In genomic region chr1:42763447-42763846, GRCm38 (mm10) we compare ENCODE assay signal across 16 mouse cellular contexts.
A peak's percentile ranks its signal among the peaks of the same experiment; 100 is the strongest.
DNase-seq lines count a peak whose midpoint lies in the region; ATAC-seq and TF ChIP-seq lines count a peak whose summit lies in the region.
"Had no signal": no experiment of that assay in that cellular context is flagged by ENCODE, and none has a peak within 500 bp of the region (broad histone marks: within the 10 kb centered on the region; RNA-seq: fewer than 3 reads in every experiment).

No protein-coding gene starts in this region.

- no peaks in the 10 kb centered on the region for H3K4me1 ChIP-seq in kidney, postnatal 0 days (replicated peaks; ENCODE audit: insufficient read depth, low read length)
- no peaks in the 10 kb centered on the region for H3K4me1 ChIP-seq in kidney, embryonic 15.5 days
- no peaks in the 10 kb centered on the region for H3K4me1 ChIP-seq in lung, embryonic 14.5 days (ENCODE audit: insufficient read depth)
- H3K4me1 ChIP-seq: embryonic facial prominence, embryonic 13.5 days; hindbrain, embryonic 10.5 days; intestine, embryonic 15.5 days had no signal

- DNase-seq in kidney, postnatal 0 days (ENCODE audit: low spot score): peak; percentile 34
- peak; percentile 27 to 29 for DNase-seq in heart, postnatal 10 days
- DNase-seq in lung, embryonic 14.5 days: peak; percentile 84
- no peak for DNase-seq in thymus, postnatal 36 days
- DNase-seq in left cerebral cortex, adult 18-20 months (ENCODE audit: low spot score in 2 of 2): no peak
- DNase-seq: cerebellum, postnatal 25 days; gastrocnemius, postnatal 25 days; kidney, postnatal 4 days; right cerebral cortex, postnatal 25 days had no signal

- intact Hi-C loops in heart, postnatal 10 days (cut with DNase I): no loop called here

- H3K9me3 ChIP-seq in kidney, postnatal 0 days (replicated peaks; ENCODE audit: low read length): no peaks in the 10 kb centered on the region
- H3K9me3 ChIP-seq in kidney, embryonic 15.5 days (replicated peaks): no peaks in the 10 kb centered on the region
- H3K9me3 ChIP-seq in lung, embryonic 14.5 days (ENCODE audit: low read depth, low read length): no peaks in the 10 kb centered on the region
- H3K9me3 ChIP-seq: embryonic facial prominence, embryonic 13.5 days; hindbrain, embryonic 10.5 days; intestine, embryonic 15.5 days had no signal

- H3K36me3 ChIP-seq in kidney, postnatal 0 days (ENCODE audit: insufficient read depth, low read length): no peaks in the 10 kb centered on the region
- H3K36me3 ChIP-seq in kidney, embryonic 15.5 days: no peaks in the 10 kb centered on the region
- no peaks in the 10 kb centered on the region for H3K36me3 ChIP-seq in lung, embryonic 14.5 days (ENCODE audit: insufficient read depth)
- H3K36me3 ChIP-seq: embryonic facial prominence, embryonic 13.5 days; hindbrain, embryonic 10.5 days; intestine, embryonic 15.5 days had no signal

- no peaks in the 10 kb centered on the region for H3K27me3 ChIP-seq in kidney, postnatal 0 days (ENCODE audit: insufficient read depth, low read length)
- no peaks in the 10 kb centered on the region for H3K27me3 ChIP-seq in kidney, embryonic 15.5 days
- H3K27me3 ChIP-seq in lung, embryonic 14.5 days (ENCODE audit: insufficient read depth, low read length): no peaks in the 10 kb centered on the region
- H3K27me3 ChIP-seq: CH12.LX; embryonic facial prominence, embryonic 13.5 days; intestine, embryonic 15.5 days had no signal

- H3K4me2 ChIP-seq in kidney, postnatal 0 days (ENCODE audit: low read length): no peak overlapping the region
- no peak overlapping the region for H3K4me2 ChIP-seq in kidney, embryonic 15.5 days
- H3K4me2 ChIP-seq in lung, embryonic 14.5 days: no peak overlapping the region
- H3K4me2 ChIP-seq: embryonic facial prominence, embryonic 13.5 days; intestine, embryonic 15.5 days; liver, embryonic 11.5 days had no signal

- no peak for ATAC-seq in kidney, postnatal 0 days (replicated peaks; ENCODE audit: low FRiP score, low read depth)
- ATAC-seq in kidney, embryonic 15.5 days (replicated peaks; ENCODE audit: low FRiP score): no peak
- peak; percentile 94 for ATAC-seq in lung, embryonic 14.5 days (ENCODE audit: insufficient read depth)
- peak; percentile 94 for ATAC-seq in megakaryocyte progenitor cell, adult 5-6 weeks (replicated peaks; ENCODE audit: poor library complexity)
- ATAC-seq: intestine, embryonic 15.5 days had no signal

- TF ChIP-seq CTCF in kidney, postnatal 0 days (IDR thresholded peaks at IDR 0.05; ENCODE audit: low read depth): no peak
- no peak for TF ChIP-seq CTCF in lung, embryonic 14.5 days (IDR thresholded peaks at IDR 0.05; ENCODE audit: low read depth)

- H3K9ac ChIP-seq in kidney, postnatal 0 days (ENCODE audit: low read depth, low read length): no peak overlapping the region
- no peak overlapping the region for H3K9ac ChIP-seq in kidney, embryonic 15.5 days
- no peak overlapping the region for H3K9ac ChIP-seq in lung, embryonic 14.5 days
- H3K9ac ChIP-seq: embryonic facial prominence, embryonic 13.5 days; intestine, embryonic 15.5 days had no signal

- 37% methylated on average over 2 of the region's 2 CpGs for WGBS in kidney, postnatal 0 days
- WGBS in kidney, embryonic 15.5 days: 41% methylated on average over 2 of the region's 2 CpGs
- WGBS in lung, embryonic 14.5 days: 31% methylated on average over 2 of the region's 2 CpGs

- no peak overlapping the region for H3K27ac ChIP-seq in kidney, postnatal 0 days
- no peak overlapping the region for H3K27ac ChIP-seq in kidney, embryonic 15.5 days
- no peak overlapping the region for H3K27ac ChIP-seq in lung, embryonic 14.5 days (ENCODE audit: low read depth)
- H3K27ac ChIP-seq: embryonic facial prominence, embryonic 13.5 days; hindbrain, embryonic 10.5 days; intestine, embryonic 15.5 days had no signal

- no peak overlapping the region for H3K4me3 ChIP-seq in kidney, postnatal 0 days (replicated peaks; ENCODE audit: low read depth, low read length)
- H3K4me3 ChIP-seq in kidney, embryonic 15.5 days (replicated peaks): no peak overlapping the region
- H3K4me3 ChIP-seq in lung, embryonic 14.5 days (ENCODE audit: low read depth, low read length): no peak overlapping the region
- H3K4me3 ChIP-seq: embryonic facial prominence, embryonic 13.5 days; hindbrain, embryonic 10.5 days; intestine, embryonic 15.5 days had no signal

Comparison
In these comparisons a context has a peak if more than half of its experiments do, and no peak if none do; other contexts are left out.
1. ATAC-seq: peak in lung, embryonic 14.5 days (single experiment) and megakaryocyte progenitor cell, adult 5-6 weeks (single experiment); none in kidney, postnatal 0 days (single experiment) and kidney, embryonic 15.5 days (single experiment).
2. DNase-seq: peak in kidney, postnatal 0 days (single experiment), heart, postnatal 10 days (2 of 2) and lung, embryonic 14.5 days (single experiment); none in thymus, postnatal 36 days (0 of 2) and left cerebral cortex, adult 18-20 months (0 of 2).